Mouse (Mus musculus): ENCODE measurements at regions not wholly inside any gene's neighbourhood (a gene's known extent, or its start where the extent isn't known, plus 50 kb on each side); places are given as distances from the start of the nearest gene placed in this dataset.

DNA sequence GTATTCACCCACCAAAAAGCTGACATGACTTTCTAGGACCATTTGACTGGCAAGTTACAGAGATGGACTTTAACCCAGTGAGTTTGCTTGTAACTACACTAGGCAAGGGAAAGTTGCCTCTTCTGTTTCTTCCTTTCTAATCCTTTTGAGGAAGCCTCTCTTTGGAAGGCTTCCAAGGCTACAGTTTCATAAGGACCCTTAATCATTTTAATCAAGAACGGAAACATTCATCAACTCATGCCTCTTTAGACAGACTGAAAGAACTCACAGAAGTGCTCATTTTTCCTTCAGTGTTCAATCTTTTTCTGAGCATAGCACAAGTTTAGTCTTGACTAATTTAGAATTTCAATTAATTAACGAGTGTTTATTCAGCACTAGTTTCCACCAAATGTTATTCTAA is 84.2 kb downstream of the Ddx1 start:
- Histone ChIP-seq H3K9me3 (replicated peaks; ENCODE audit: control insufficient read depth, low read length) (no peaks in the 10 kb centered on the region), H3K4me3 (ENCODE audit: low read depth, low read length) (no peak overlapping the region), H3K27me3 (ENCODE audit: control insufficient read depth, insufficient read depth, low read length) (no peaks in the 10 kb centered on the region), H3K4me2 (no peak overlapping the region), H3K27ac (ENCODE audit: low read depth, low read length) (no peak overlapping the region), H3K4me1 (ENCODE audit: control insufficient read depth, insufficient read depth, low read length) (no peaks in the 10 kb centered on the region), H3K36me3 (ENCODE audit: control insufficient read depth, insufficient read depth, low read length) (no peaks in the 10 kb centered on the region), H3K9ac (ENCODE audit: low read depth, low read length) (no peak overlapping the region)
- ATAC-seq (replicated peaks; ENCODE audit: insufficient number of reproducible peaks, low FRiP score, low TSS enrichment), result no peak
- 79% methylated on average over 2 of the region's 2 CpGs for WGBS (ENCODE audit: insufficient replicate concordance)

DNA sequence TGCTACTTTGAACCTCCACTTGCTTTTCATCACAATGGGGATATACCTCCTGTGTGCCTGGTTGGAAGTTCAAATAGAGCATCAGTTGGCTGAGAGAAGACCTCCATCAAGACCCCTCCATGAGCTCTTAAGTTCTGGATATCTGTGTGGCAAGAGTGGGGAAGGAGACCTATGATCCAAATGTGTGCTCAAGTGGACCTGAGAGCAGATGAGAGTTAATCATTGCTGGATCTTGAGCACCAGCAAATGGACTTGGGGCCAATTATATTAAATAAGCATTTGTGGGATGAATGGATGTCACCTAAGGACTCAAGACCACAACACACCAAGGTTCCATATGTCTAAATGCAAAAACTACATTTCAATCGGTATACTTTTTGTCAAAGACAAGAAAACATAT is 88.0 kb downstream of the Ddx1 start:
- Histone ChIP-seq H3K27me3 (ENCODE audit: control insufficient read depth, insufficient read depth, low read length) (no peaks in the 10 kb centered on the region), H3K9ac (ENCODE audit: low read depth, low read length) (no peak overlapping the region)
- WGBS (ENCODE audit: insufficient replicate concordance), result 69% methylated on average over 1 of the region's 1 CpGs

DNA sequence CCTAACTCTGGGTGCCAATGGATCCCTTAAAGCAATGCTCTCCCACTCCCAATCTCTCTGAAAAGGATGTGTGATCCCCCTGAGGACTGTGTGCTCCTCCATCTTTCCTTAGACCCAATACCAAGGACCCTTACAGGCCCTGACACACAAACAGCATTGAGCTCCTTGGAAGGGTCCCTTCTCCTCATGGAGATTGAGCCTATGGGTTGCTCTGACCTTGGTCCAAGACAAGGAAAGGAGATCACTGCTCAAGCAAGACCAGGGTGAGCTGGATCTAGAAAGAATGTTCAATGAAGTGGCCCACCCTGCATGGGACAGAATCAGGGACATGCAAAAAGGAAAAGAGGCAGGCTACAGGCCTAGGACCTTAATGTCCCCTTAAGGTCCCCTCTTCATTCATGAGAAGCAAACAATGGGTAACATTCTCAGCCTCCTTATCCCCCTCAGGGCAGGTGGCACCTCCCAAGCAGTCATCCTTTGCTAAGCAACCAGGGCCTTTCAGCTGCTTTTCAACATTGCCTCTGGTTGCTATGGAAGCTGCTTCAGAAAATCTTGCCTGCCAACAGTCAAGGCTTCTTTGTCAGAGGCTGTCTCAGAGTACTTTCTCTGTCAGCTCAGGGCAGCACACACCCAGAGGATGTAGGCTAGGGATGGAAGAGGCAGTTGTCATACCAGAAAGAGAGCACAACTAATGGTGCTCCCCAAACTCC is 89.5 kb downstream of the Ddx1 start:
- Histone ChIP-seq H3K36me3 (ENCODE audit: control insufficient read depth, insufficient read depth, low read length) (no peaks in the 10 kb centered on the region), H3K4me2 (no peak overlapping the region), H3K4me1 (ENCODE audit: control insufficient read depth, insufficient read depth, low read length) (no peaks in the 10 kb centered on the region), H3K27me3 (ENCODE audit: control insufficient read depth, insufficient read depth, low read length) (no peaks in the 10 kb centered on the region), H3K27ac (ENCODE audit: low read depth, low read length) (no peak overlapping the region), H3K9me3 (replicated peaks; ENCODE audit: control insufficient read depth, low read length) (no peaks in the 10 kb centered on the region), H3K4me3 (ENCODE audit: low read depth, low read length) (no peak overlapping the region), H3K9ac (ENCODE audit: low read depth, low read length) (no peak overlapping the region)
- no peak for ATAC-seq (replicated peaks; ENCODE audit: insufficient number of reproducible peaks, low FRiP score, low TSS enrichment)

More for the DNA sequence above, 88.0 kb downstream of the Ddx1 start:
- Histone ChIP-seq H3K4me3 (ENCODE audit: low read depth, low read length) (no peak overlapping the region), H3K36me3 (ENCODE audit: control insufficient read depth, insufficient read depth, low read length) (no peaks in the 10 kb centered on the region), H3K4me1 (ENCODE audit: control insufficient read depth, insufficient read depth, low read length) (no peaks in the 10 kb centered on the region), H3K27ac (ENCODE audit: low read depth, low read length) (no peak overlapping the region), H3K9me3 (replicated peaks; ENCODE audit: control insufficient read depth, low read length) (no peaks in the 10 kb centered on the region), H3K4me2 (no peak overlapping the region)
- ATAC-seq (replicated peaks; ENCODE audit: insufficient number of reproducible peaks, low FRiP score, low TSS enrichment), result no peak

DNA sequence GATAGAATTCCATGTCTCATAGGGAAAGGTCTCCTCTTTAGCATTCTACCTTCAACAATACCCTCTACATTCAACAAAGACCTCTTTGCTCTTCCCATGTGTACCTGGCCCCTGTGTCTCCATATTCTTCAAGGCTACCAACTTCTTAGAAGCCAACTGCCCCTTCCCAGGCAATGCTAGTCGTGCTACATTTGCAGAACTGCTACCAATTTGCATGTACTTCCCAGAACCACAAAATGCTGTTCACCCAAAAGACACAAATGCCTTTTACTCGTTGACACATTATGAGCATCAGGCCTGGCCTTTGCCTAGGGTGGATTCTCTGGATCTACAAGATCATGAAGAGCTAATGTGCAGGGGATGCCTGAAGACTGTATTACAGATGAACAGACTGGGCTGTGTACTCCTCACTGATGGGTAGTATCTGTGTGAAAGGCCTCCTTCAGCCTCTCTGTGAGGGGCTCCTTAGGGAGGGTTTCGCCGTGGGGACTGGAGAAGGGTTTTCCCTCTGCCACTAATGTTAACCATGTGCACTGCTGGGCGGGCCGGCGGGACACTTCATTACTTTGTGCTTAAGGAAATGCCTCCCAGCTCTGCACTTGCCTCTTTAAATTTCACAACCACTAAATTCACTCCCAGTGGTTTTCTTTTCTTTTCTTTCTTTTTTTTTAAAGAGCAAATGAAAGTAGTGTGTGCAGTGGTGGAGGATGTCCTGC is 91.2 kb downstream of the Ddx1 start:
- Histone ChIP-seq H3K4me2 (no peak overlapping the region), H3K27me3 (ENCODE audit: control insufficient read depth, insufficient read depth, low read length) (no peaks in the 10 kb centered on the region), H3K27ac (ENCODE audit: low read depth, low read length) (no peak overlapping the region), H3K9ac (ENCODE audit: low read depth, low read length) (no peak overlapping the region), H3K36me3 (ENCODE audit: control insufficient read depth, insufficient read depth, low read length) (no peaks in the 10 kb centered on the region), H3K4me1 (ENCODE audit: control insufficient read depth, insufficient read depth, low read length) (no peaks in the 10 kb centered on the region), H3K9me3 (replicated peaks; ENCODE audit: control insufficient read depth, low read length) (no peaks in the 10 kb centered on the region), H3K4me3 (ENCODE audit: low read depth, low read length) (no peak overlapping the region)
- WGBS (ENCODE audit: insufficient replicate concordance), result 81% methylated on average over 7 of the region's 7 CpGs
- ATAC-seq (replicated peaks; ENCODE audit: insufficient number of reproducible peaks, low FRiP score, low TSS enrichment), result no peak

DNA sequence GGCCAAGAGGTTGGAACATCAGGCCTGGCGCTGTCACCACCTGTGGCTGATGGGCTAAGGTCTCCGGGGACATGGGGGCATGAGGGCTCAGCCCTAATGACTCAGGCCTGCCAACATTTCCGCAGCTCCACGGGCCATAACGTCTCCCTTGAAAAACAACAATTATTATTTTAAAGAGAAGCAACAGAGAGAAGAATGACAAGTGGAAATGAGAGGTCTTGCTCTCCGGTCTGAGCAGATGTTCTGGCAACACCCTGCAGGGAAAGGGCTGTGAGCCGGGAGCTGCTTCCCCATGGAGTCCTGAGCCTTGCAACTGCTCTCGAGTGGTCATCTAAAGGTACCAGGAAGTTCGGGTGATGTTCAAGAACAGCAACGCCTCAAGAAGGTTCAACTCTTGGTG is 91.9 kb downstream of the Ddx1 start:
- Histone ChIP-seq H3K4me3 (ENCODE audit: low read depth, low read length) (no peak overlapping the region), H3K4me1 (ENCODE audit: control insufficient read depth, insufficient read depth, low read length) (no peaks in the 10 kb centered on the region), H3K4me2 (no peak overlapping the region), H3K9ac (ENCODE audit: low read depth, low read length) (no peak overlapping the region), H3K27ac (ENCODE audit: low read depth, low read length) (no peak overlapping the region), H3K36me3 (ENCODE audit: control insufficient read depth, insufficient read depth, low read length) (no peaks in the 10 kb centered on the region), H3K9me3 (replicated peaks; ENCODE audit: control insufficient read depth, low read length) (no peaks in the 10 kb centered on the region), H3K27me3 (ENCODE audit: control insufficient read depth, insufficient read depth, low read length) (no peaks in the 10 kb centered on the region)
- ATAC-seq (replicated peaks; ENCODE audit: insufficient number of reproducible peaks, low FRiP score, low TSS enrichment), result no peak
- WGBS (ENCODE audit: insufficient replicate concordance), result 63% methylated on average over 10 of the region's 10 CpGs

DNA sequence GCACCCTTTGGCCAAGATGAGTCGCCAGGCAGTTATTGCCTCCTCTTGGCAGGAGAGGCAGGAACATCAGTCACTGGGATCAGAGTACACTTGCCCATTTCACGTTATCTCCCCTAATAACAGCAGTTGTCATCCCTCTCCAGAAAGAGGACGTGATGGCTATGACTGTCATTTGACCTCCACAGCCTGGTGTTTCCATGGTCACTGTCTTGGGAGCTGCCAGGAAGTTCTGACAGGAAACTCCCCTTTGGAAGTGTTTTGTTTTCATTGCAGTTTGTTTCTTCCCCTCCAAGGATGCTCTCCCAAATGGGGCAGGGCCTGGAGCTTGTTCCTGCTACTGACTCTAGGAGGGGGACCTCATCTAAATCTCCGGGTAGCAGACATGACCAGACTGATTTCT is 98.3 kb downstream of the Ddx1 start:
- H3K27me3 ChIP-seq (ENCODE audit: control insufficient read depth, insufficient read depth, low read length), result no peaks in the 10 kb centered on the region
- ATAC-seq (replicated peaks; ENCODE audit: insufficient number of reproducible peaks, low FRiP score, low TSS enrichment), result no peak
- no peaks in the 10 kb centered on the region for H3K36me3 ChIP-seq (ENCODE audit: control insufficient read depth, insufficient read depth, low read length)
- no peak overlapping the region for H3K4me2 ChIP-seq
- no peak overlapping the region for H3K4me3 ChIP-seq (ENCODE audit: low read depth, low read length)
- H3K27ac ChIP-seq (ENCODE audit: low read depth, low read length), result no peak overlapping the region
- H3K9ac ChIP-seq (ENCODE audit: low read depth, low read length), result no peak overlapping the region
- WGBS (ENCODE audit: insufficient replicate concordance), result 35% methylated on average over 4 of the region's 4 CpGs
- no peaks in the 10 kb centered on the region for H3K9me3 ChIP-seq (replicated peaks; ENCODE audit: control insufficient read depth, low read length)
- H3K4me1 ChIP-seq (ENCODE audit: control insufficient read depth, insufficient read depth, low read length), result peaks cover 4% of the 10 kb centered on the region; the same call in 1 of the 2 replicates

DNA sequence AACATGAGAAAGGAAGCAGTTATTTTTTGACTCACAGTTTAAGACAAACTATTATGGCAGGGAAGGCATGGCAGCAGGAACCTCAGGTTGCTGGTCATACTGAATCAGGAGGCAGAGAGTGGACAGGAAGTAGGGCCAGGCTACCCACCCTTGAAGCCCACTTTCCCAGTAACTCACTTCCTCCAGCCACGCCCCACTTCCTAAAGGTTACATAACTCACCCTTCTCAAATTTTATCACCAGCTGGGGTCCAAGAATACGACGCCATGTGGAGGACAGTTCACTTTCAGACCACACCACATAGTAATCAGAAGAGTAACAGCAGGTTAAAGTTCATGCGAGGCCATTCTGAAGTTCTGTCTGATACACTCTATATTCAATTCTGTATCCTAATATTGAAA is 101.8 kb downstream of the Ddx1 start:
- Histone ChIP-seq H3K4me3 (ENCODE audit: low read depth, low read length) (no peak overlapping the region), H3K27me3 (ENCODE audit: control insufficient read depth, insufficient read depth, low read length) (no peaks in the 10 kb centered on the region), H3K4me2 (no peak overlapping the region), H3K4me1 (ENCODE audit: control insufficient read depth, insufficient read depth, low read length) (peaks cover 11% of the 10 kb centered on the region), H3K9ac (ENCODE audit: low read depth, low read length) (no peak overlapping the region), H3K9me3 (replicated peaks; ENCODE audit: control insufficient read depth, low read length) (no peaks in the 10 kb centered on the region), H3K27ac (ENCODE audit: low read depth, low read length) (no peak overlapping the region), H3K36me3 (ENCODE audit: control insufficient read depth, insufficient read depth, low read length) (no peaks in the 10 kb centered on the region)
- 75% methylated on average over 4 of the region's 4 CpGs for whole genome bisulfite sequencing (ENCODE audit: insufficient replicate concordance)
- no peak for ATAC-seq (replicated peaks; ENCODE audit: insufficient number of reproducible peaks, low FRiP score, low TSS enrichment)

DNA sequence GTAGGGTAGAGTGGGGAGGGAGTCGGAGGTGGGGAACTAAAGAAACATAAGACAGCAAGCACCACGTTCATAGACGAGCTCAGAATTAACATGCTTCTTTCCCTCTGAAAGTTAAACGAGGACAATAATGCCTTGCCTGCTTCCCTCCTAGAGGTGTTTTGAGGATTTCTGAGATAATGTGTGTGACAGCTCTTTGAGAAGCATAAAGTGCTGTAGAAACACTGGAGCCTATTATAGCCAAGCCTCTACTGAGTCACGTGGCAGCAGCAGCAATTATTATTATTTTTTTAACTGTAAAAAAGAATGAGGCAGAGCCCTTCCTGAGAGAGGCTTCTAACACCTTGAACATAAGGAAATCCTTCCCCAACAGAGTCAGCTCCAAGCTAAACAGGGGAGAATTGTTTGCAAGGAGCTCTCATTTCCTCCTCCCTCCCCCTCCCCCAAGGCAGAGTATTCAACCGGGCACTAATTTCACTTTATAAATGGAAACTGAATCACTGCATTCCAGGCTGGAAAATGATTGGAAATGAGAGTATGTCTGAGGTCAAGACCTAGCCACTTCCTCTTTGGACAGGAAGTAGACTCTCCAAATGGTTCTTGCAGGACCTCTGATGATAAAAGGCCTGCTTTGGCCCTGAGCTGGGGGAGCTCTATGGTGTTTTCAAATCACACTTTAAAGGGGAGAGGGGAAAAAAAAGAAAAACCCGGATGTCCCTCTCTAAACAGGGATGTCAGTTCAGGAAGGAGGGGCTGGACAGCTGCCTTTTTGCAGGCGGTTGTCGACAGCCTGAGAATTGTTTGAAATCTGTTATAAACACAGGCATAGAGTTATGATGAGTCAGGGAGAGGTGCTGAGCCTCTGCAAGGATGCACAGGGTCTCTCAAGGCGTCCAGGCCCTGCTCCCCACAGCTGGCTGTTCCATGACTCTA is 103.6 kb downstream of the Ddx1 start:
- Histone ChIP-seq H3K27ac (ENCODE audit: low read depth, low read length) (0 out of 2 replicates have a peak overlapping the region, but pooled peaks have one; percentile 31), H3K4me2 (no peak overlapping the region), H3K36me3 (ENCODE audit: control insufficient read depth, insufficient read depth, low read length) (no peaks in the 10 kb centered on the region), H3K9ac (ENCODE audit: low read depth, low read length) (no peak overlapping the region), H3K4me3 (ENCODE audit: low read depth, low read length) (no peak overlapping the region), H3K4me1 (ENCODE audit: control insufficient read depth, insufficient read depth, low read length) (peaks cover 11% of the 10 kb centered on the region), H3K27me3 (ENCODE audit: control insufficient read depth, insufficient read depth, low read length) (no peaks in the 10 kb centered on the region), H3K9me3 (replicated peaks; ENCODE audit: control insufficient read depth, low read length) (no peaks in the 10 kb centered on the region)
- 33% methylated on average over 10 of the region's 10 CpGs for WGBS (ENCODE audit: insufficient replicate concordance)
- ATAC-seq (replicated peaks; ENCODE audit: insufficient number of reproducible peaks, low FRiP score, low TSS enrichment), result peak; percentile 31; the same call in 1 of the 2 replicates
